Mouse (Mus musculus) megakaryocyte, adult 5-6 weeks (primary cell): ENCODE results near the gene Oxsm. TPM values are rescaled to one million over a fixed set of nuclear protein-coding genes. Genes with fewer than 3 reads are reported as not detected.

Source experiments
- ATAC-seq: 2 replicates; pipeline ENCODE4 v1.8.0; 2016; ENCODE audit warnings: mild to moderate bottlenecking, inconsistent platforms; ENCODE audit not compliant: poor library complexity, severe bottlenecking
- total RNA-seq, 2 experiments: library from RNA; stranded (forward) in 1 of 2; stranded (reverse) in 1 of 2; fragments of 153-499, 151-499 nt in 1 of 2; fragments of 221-1000, 200-1000 nt in 1 of 2; gene quantifications; 2 replicates each; pipeline versions ENCODE4 v1.2.3 to v1.2.4; 2015 to 2017

The Oxsm gene
- 11.7 and 14.8 TPM in 2 replicates for total RNA-seq (2015)
- total RNA-seq (2017): 8.5 and 9.2 TPM in 2 replicates

- peak; percentile 79 for ATAC-seq
Measured at GRCm38 (mm10) chr14:16249171-16249874, at the start of gene Oxsm, which contains the start of gene Ngly1. TSS of gene Oxsm (minus strand) at chr14:16249808. TSS of gene Ngly1 (plus strand) at chr14:16249280.

- no peak for ATAC-seq
Measured at GRCm38 (mm10) chr14:16296816-16297468, 47.3 kb upstream of the Oxsm start.

GRCm38 (mm10) chr14:16293921-16294320 is 44.3 kb upstream of the Oxsm start:
- ATAC-seq: no peak

- no peak for ATAC-seq
Measured at GRCm38 (mm10) chr14:16293015-16293414, 43.4 kb upstream of the Oxsm start.

GRCm38 (mm10) chr14:16292371-16292770 is 42.8 kb upstream of the Oxsm start:
- ATAC-seq: no peak

- ATAC-seq: no peak
Measured at GRCm38 (mm10) chr14:16283966-16284365, 34.4 kb upstream of the Oxsm start.

GRCm38 (mm10) chr14:16279196-16279595 is 29.6 kb upstream of the Oxsm start:
- ATAC-seq: no peak

GRCm38 (mm10) chr14:16273677-16274076 is 24.1 kb upstream of the Oxsm start:
- ATAC-seq: no peak

GRCm38 (mm10) chr14:16269776-16270175 is 20.2 kb upstream of the Oxsm start:
- peak; percentile 71 for ATAC-seq

GRCm38 (mm10) chr14:16267028-16267427 is 17.4 kb upstream of the Oxsm start:
- no peak for ATAC-seq

- no peak for ATAC-seq
Measured at GRCm38 (mm10) chr14:16261869-16262268, 12.3 kb upstream of the Oxsm start.

- ATAC-seq: no peak
Measured at GRCm38 (mm10) chr14:16260541-16260940, 10.9 kb upstream of the Oxsm start.

GRCm38 (mm10) chr14:16256209-16256608 is 6.6 kb upstream of the Oxsm start:
- ATAC-seq: peak; percentile 86

- ATAC-seq: peak; percentile 76
Measured at GRCm38 (mm10) chr14:16255745-16256144, 6.1 kb upstream of the Oxsm start.

GRCm38 (mm10) chr14:16250099-16250498 is 491 bp upstream of the Oxsm start:
- no peak for ATAC-seq

GRCm38 (mm10) chr14:16248603-16249157 is 928 bp downstream of the Oxsm start:
- ATAC-seq: no peak

GRCm38 (mm10) chr14:16248135-16248534 is 1.5 kb downstream of the Oxsm start:
- ATAC-seq: no peak

GRCm38 (mm10) chr14:16246340-16246912 is 3.2 kb downstream of the Oxsm start:
- ATAC-seq: no peak

GRCm38 (mm10) chr14:16245127-16245526 is 4.5 kb downstream of the Oxsm start:
- ATAC-seq: no peak

GRCm38 (mm10) chr14:16244370-16244769 is 5.2 kb downstream of the Oxsm start:
- peak; percentile 47 for ATAC-seq

GRCm38 (mm10) chr14:16243603-16244209 is 5.9 kb downstream of the Oxsm start:
- ATAC-seq: peak; percentile 45
